Mouse (Mus musculus): ENCODE data around the gene Dnajc25.

- TF ChIP-seq CTCF (IDR thresholded peaks at IDR 0.05; ENCODE audit: low read depth) (no peak), EP300 (IDR thresholded peaks at IDR 0.05; ENCODE audit: low read depth) (no peak)
Observed at GRCm38 (mm10) chr4:59037525-59037924, 42.7 kb downstream of the Dnajc25 start.
